Mouse (Mus musculus) cerebellum, adult 11-12 months (tissue): Measurements from ENCODE around the gene Ambra1.
A peak's percentile ranks its signal among the peaks of the same experiment; 100 is the strongest.

Experiments used
- DNase-seq: peaks from one replicate; pipeline ENCODE4 v3.0.0; 2022

Ambra1 gene

DNA sequence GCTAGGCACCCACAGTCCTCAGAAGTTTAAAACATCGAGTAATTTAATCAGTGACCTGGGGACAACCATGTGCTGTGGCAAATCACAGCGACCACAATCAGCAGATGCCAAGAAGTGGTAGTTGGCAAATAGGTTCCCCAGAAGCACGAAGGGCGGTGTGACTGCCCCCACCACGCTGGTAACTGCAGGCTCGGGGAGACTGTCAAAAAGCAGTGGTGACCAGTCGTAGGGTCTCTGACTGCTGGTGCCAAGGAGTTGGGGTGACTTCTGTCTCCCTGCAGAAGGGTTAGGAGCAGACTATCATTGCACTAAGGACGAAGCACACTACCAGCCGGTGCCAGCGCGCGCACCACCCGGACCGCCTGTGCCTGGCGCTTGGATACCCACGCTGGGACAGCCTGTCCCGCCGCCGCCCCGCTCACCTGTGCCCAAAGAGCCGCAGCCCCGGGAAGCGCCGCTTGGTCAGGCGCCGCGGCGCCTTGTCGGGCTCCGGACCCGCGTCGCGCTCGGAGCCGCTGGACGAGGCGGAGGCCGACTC, 233.0 kb downstream of the Ambra1 start:
- DNase-seq: peak; percentile 78

DNA sequence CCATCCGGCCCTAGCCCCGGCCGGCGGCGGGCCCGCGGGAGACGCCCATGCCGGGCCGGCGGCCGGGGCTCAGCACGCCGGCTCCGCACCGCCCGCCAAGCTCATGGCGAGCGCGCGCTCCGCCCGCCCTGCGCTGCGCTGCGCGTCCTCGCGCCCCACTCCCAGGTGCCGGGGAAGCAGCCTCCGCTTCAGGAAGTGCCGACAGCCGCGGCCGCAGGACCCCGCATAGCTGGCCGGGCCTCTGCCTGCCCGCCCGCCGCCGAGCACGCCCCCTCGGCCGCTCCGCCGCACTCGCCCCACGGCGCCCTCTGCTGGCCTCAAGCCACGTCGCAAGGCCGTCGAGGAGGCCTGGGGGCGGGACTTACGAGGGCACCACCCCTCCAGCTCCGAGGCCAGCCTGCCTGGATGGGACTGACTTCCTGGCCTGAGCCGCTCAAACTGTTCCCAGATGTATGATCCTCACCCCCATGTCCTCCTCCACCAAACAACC, 233.6 kb downstream of the Ambra1 start:
- DNase-seq: peak; percentile 95

DNA sequence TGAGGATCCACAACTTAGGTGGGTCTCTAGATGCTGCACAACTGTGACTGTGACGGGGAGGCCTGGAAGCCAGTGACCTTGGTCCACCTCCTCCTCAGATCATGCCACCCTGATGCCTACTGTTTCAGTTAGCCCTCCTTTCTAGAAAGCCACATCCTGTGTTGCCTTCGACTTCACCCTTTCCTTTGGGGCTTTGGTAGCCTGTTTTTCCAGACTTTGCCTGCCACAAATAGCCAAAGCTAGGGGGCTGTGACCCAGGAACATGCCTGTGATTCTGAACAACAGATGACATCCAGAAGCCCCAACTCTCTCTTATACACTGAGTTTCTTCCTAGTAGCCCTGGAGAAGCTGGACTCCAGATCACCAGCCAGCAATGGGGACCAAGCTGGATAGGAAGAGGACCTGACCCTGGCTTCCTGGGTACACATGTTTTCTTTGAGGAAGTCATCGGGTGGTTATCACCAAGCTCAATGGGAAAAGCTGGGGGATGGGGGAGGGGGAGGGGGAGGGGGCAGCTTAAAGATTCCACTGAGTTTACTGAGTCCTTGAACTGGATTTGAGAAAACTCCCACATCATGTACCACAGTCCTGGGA, 234.8 kb downstream of the Ambra1 start:
- no peak for DNase-seq

DNA sequence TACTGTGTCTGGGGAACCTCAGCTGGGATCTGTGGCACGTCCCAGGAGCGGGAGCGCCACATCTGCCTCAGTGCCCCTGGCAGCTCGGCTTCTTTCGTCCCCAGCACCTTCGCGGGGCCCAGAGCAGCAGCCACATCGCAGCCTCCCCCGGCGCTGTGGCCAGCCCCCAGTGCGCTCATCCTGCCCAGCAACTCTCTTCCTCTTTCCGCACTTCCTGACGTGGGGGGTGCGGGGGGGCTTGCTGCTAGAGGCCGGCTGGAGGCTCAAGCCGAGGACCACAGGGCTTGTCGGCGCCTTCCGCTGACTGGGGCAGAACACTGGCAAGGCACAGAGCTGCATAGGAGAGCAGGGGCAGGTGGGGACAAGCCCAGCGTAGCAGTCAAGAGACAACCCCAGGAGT, 235.5 kb downstream of the Ambra1 start:
- peak; percentile 54 for DNase-seq

DNA sequence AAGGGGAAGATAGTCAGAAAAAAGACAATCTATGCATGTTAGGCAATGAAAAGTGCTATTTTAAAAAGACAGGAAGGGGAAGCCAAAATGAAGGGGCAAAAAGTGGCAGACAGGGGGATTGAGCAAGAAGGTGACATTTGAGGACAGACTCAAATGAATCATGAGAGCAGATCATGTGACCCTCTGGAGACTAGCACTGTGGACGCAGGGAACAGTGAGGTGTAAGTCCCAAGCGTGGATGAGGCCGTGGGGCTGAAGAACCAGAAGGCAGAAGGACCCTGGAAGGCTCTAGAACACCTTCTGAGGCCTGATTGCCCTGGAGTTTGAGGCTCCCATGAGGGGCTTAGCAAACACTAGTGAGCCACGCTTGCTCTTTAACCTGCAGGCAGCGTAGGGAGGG, 236.4 kb downstream of the Ambra1 start:
- no peak for DNase-seq

DNA sequence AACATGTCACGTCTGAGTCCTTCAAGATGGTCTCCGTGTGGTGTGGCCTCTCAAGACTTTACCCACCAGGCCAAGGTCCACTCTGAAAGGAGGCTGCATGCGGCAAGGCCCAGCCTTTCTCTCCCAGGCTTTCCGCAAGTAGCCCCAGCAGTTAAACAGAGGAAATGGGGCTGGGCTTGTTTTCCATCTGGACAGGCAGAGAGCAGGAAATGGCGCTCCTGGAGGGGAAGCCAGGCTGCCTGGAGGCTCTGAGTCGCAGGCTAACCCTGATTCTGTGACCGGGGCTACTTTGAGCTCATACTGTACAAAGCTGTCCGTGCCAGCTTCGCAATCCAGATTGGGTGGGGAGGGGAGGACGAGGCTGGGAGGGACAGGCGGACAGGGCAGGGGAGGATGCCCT, 238.0 kb downstream of the Ambra1 start:
- DNase-seq: peak; percentile 37
